Mouse (Mus musculus): ENCODE measurements around the gene Oprm1. TPM values are rescaled to one million over a fixed set of nuclear protein-coding genes. Genes with fewer than 3 reads are reported as not detected.

Gene Oprm1
- total RNA-seq, 2 experiments from 2014 or later = 0.93 to 1.2 TPM

DNA sequence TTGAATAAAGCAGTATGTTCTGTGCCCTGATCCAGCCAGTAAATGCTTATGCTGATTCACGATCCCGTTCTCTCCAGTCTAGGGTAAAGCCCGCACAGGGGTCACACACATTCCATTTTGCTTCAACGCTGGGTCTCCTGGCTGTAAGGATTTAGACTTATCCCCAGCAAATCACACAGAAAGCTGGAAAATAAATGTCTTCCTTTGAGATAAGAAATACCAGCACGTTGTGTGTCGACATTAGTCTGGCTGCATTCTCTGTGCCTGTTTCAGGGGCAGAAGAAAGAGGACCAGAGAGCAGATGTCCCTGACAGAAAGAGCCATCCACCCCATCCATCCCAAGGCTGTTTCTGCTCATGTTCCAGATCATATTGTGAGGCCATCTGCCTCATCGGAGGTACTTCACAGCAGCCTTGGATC is 319.1 kb downstream of the Oprm1 start:
- DNase-seq (ENCODE audit: low spot score in 2 of 2) = no peak

DNA sequence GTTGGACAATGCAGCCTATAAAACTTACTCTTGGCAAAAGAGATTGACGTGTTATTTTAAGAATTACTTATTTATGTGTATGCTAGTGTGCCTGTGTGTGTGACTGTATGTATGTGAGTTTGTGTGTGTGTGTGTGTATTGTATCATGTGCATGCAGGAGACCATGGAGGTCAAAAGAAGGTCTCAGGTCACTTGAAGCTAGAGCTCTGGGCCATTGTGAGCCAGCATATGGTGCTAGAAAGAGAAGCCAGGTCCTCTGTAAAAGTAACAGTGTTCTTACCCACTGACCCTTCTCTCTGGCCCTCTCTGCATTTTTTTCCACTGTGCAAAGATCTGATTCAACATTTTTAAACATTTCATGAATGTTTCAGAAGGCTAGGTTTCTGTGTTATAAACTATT is 319.7 kb downstream of the Oprm1 start:
- no peak for DNase-seq (ENCODE audit: low spot score in 2 of 2)

Other genes with a start within 250 kb of the Oprm1 start
- not detected for gene Gm10945, start 3.3 kb downstream of the Oprm1 start, total RNA-seq (2021)